Mouse (Mus musculus) embryo, embryonic 9.5 days (tissue): Measurements from ENCODE around the gene Scai.

Experiments used
- DNase-seq: peaks from one replicate; pipeline ENCODE4 v3.0.0-alpha.2; 2017; ENCODE audit errors: extremely low spot score

Scai gene

GRCm38 (mm10) chr2:39190561-39191056, at the start of gene Scai:
TSS of gene Scai (minus strand) at chr2:39190734.
- peak; percentile 95 for DNase-seq

DNA sequence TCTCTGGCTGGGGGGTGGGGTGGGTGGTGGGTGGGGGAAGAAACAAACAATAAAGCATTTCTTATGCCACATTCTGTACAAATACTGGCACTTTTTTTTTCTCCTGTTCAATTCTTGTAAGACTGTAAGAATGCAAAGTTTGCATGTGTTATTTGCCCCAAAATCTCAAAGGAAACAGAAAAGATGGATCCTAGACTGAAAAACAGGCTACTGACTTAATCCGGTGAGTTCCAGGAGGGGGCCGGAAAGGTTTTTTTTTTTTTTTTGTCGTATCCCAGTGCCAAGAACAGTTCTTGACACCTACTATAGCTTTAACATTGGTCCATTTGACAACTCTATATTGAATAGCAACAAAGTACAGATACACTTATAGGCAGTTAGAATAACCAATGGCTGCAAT, 36.2 kb upstream of the Scai start:
- DNase-seq: no peak

DNA sequence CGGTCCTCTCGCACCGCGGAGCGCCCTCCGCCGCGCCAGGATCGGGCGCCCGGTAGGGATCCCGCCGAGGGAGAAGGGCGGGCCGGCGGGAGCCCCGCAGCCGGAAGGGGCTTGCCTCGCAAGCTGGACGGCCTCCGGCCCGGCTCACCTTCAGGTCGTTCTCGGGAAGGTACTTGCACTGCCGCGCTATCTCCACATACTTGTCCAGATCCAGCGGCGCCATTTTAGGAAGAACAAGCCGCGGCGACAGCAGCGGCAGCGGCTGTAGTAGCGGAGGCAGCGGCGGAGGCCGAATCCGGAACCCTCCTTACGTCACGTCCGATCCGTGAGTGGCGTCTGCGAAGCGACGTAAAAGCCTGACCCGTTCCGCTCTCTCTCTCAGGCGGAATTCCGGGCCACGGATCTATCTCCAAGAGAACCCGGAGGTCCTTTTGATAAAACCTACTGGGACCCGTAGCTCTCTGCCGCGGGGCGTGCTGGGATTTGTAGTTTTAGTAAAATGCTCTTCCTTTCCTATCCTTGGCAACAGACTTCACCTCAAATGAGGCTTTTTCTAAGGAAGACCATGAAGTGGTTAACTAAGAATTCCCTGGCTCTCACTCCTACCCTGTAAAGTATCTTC, 35.6 kb upstream of the Scai start, which contains the start of gene Ppp6c:
Gene Ppp6c (minus strand): TSS at position 433 of the 622 bp plus-strand sequence.
- peak; percentile 90 for DNase-seq

- peak; percentile 7 for DNase-seq
Measured at GRCm38 (mm10) chr2:39225331-39226018, 34.9 kb upstream of the Scai start.

DNA sequence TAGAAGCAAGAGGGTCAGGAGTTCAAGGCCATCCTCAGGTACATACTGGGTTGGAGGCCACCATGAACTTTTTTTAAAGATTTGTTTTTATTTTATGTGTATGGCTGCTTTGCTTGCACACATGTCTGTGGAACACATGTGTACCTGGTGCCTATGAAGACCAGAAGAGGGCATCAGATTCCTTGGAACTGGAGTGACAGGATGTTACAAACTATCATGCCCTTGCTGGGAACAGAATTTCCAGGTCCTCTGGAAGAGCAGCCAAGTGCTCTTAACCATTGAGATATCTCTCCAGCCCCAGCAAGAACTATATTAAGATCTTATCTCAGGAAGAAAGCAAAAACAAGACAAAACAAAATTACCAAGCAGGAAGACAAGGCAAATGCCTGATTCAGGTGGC, 34.1 kb upstream of the Scai start:
- no peak for DNase-seq

- DNase-seq: no peak
Measured at GRCm38 (mm10) chr2:39220010-39220409, 29.5 kb upstream of the Scai start.

- no peak for DNase-seq
Measured at GRCm38 (mm10) chr2:39219034-39219433, 28.5 kb upstream of the Scai start.

DNA sequence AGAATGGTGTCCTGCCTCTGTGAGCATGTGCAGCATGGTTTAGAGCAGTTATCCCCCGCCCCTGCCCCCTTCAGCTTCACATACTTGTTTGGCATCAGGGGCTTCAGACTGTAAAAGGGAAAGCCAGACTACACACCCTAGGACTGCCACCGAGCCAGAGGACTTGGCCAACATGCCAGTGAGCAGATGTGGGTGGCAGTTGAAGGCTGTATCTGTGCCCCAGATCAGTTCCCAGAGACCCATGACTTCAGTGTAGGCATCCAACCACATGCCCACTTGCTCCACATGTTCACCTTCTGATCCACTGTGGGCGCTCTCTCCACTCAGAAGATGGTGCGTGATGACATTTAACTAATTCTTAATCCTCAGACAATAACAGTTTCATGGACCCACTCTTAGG, 26.6 kb upstream of the Scai start:
- DNase-seq: no peak

GRCm38 (mm10) chr2:39210738-39211137, 20.2 kb upstream of the Scai start:
- no peak for DNase-seq

- no peak for DNase-seq
Measured at GRCm38 (mm10) chr2:39203359-39203758, 12.8 kb upstream of the Scai start.

DNA sequence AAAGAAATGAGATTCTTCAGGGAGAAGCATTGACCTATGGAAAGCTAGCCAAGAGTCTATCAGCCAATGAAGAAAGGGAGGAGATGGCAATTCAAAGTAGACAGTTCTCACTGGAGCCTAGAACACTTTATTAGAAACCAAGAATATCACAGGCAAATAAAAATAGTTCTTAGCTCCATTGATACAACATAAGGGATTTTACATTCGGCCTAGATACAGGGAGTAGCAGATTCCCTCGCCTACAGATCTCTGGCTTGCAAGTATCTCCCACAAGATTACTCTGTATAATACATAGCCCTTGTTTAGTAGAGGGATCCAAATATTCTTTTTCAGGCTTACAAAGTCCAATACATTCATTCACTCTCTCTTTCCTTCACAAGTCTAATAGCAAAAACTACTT, 4.3 kb upstream of the Scai start:
- DNase-seq: no peak

DNA sequence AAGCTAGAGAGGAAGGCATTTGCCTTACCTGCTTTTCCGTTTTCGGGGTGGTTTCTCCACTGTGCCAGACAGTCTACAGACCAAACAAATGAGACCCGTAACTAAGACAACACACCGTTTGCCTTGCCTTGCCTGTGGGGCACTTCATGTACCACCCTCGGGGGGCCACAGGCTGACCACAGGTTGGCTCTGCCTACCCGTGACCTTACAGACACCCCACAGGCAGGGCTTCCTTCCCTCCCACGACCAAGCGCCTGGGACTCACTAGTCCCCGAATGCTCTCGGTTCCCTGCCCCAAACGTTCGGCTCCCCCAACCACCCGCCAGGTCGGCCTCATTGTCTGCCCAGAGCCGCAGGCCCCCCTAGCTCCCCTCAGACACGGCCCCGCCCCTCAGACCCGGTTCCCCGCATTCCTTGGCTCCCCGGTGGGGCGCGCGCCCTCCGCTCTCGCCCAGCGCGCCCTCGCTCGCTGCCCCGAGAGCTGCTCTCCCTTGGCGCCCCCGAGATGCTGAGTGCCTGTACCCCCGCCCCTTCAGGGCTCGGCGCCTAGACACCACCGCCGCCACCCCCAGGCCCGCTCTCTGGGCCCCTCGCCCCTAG, 473 bp downstream of the Scai start:
- DNase-seq: no peak

- no peak for DNase-seq
Measured at GRCm38 (mm10) chr2:39185942-39186341, 4.6 kb downstream of the Scai start.

DNA sequence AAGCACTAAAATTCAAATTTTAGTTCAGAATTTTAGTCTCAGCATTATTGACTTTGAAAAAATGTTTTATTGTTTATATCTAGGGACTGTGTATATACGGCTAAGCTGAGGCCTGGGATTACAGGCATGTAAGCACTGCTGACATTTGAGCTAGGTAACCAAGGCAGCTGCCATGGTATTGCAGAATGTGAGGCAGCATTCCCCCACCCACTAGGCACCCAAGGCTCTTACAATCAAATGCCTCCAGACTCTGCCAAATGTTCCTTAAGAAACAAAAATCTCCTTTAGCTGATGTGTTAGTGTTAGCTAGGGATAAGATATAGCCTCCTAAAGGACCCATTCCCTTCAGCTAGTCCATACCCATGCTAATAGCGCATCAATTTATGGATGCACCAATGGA, 6.9 kb downstream of the Scai start:
- no peak for DNase-seq

DNA sequence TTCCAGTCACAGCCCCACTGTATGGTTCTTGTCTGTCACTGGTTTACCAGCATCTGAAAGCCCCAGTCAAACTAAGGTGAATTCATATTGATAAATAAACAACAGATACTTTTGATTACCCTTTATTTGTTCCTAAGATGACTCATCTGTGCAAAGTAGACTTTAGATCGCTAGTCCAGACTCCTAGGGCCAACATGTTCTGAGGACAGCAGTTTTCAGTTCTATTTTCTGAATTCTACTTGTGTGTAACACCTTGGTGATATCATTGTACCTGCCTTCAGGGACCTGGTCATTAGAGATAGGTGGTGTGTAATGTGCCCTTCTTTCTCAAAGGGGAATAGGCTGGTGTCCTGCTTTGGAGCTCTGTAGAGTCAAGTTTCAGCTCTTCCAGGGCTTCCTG, 29.5 kb downstream of the Scai start:
- DNase-seq: no peak

- DNase-seq: no peak
Measured at GRCm38 (mm10) chr2:39157916-39158315, 32.6 kb downstream of the Scai start.

DNA sequence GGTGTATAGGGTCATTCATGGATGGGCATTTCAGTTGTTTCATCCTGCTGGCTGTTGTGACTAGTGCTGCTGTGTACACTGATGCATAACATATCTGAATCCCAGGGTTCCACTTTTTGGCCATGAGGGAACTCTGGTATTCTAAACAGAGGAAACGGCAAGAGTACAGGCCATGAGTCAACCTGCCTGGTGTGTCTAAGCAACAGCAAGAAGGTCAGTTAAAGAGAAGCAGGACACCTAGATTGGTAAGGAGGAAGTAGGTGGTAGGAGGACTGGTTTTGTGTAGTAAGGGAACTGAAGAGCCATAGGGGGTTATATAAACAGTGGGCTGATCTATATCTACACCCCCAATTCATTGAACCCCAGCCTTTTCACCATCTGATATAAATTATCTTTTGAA, 33.7 kb downstream of the Scai start:
- no peak for DNase-seq

DNA sequence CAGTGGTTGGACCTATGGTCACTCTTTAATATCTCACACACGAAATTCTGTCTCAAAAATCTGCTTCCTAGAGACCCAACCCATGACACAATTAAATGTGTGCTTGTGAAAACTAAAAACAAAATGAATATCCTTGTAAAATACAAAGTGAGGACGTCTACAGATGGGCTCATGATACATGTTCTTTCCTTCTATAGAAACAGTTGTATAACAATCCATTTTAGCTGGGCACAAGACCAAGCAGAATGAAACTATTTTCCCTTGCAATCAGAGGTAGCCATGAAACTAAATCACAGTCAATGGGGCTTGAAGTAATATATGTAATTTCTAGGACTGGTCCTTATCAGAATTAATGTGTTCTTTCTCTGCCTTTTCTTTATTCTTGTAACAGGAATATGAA, 39.6 kb downstream of the Scai start:
- no peak for DNase-seq

DNA sequence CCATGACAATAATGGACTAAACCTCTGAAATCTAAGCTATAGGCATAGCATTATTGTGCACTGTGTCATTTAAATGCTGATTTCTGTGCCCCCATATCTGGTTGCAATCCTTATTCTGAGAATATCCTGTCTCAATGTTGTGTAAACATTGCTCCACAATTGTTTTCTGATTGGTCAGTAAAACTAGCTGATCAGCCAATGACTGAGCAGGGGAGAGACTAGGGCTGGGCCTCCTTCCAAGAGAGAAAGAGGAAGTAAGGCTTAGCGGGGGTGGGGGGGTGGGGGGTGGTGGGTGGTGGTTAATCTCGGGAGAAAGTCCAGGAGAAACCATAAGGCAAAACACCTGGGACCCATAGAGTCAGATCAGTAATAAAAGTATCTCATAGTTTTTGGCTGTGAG, 42.5 kb downstream of the Scai start:
- no peak for DNase-seq

GRCm38 (mm10) chr2:39146469-39146868, 44.1 kb downstream of the Scai start:
- DNase-seq: no peak

DNA sequence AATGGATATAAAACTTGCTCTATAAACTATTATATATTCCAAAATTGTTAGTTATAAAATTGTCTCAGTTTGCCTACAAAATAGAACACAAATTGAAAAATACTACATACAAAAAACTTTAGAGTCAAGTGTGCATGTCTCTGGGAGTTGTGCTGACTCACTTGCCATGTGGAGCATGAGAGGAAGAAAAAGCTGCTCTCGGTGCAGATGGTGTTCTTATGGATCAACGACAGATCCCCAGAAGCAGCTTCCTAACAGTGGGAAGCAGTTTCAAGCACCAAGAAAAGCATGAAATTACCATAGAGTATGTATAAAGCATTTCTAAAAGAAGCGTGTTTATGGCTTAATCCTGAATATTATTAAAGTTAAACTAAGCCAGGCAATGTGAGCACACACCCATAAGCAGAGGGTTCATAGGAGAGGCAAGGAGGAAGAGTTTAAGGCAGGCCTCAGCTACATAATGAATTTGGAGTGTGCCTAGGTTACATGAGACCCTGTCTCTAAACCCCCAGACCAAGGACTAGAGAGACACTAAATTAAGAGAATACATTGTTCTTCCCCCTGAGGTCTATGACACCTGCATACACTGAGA, 48.1 kb downstream of the Scai start:
- DNase-seq: no peak

DNA sequence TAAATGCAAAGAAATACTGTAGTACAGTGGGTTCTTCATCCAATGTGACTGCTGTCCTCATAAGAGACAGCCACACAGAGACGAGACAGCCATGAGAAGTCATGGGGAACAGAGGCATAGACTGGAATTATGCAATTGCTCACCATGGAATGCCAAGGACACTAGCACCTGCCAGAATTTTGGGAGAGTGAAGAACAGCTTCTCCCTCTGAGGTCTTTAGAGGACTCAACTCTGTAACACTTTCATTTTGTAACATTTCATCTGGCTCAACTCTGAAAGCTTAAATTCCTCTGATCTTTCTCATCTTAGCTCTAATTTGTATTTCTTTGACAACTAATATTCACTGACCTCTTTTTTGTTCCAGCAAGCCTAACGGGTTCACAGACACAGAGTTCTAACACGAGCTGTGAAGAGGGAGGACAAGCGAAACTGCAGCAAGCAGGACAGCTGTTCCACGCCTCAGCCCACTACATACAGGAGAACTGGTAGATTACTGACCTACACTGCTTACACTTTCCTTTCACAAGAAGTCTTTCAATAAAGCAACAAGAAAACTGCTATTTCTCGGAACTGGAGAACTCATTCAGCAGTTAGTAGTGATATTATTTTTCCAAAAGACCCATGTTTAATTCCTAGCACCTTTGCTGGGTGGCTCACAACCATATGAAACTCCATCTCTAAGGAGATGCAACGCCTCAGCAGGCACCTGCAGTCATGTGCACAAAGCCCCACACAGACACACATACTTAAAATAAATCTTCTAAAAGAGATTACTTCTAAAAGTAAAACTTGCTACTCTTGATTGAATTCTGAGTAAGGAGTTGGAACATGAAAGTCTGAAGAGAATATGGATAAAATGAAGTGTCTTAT, 49.7 kb downstream of the Scai start:
- no peak for DNase-seq
